In the genomic region with DNA sequence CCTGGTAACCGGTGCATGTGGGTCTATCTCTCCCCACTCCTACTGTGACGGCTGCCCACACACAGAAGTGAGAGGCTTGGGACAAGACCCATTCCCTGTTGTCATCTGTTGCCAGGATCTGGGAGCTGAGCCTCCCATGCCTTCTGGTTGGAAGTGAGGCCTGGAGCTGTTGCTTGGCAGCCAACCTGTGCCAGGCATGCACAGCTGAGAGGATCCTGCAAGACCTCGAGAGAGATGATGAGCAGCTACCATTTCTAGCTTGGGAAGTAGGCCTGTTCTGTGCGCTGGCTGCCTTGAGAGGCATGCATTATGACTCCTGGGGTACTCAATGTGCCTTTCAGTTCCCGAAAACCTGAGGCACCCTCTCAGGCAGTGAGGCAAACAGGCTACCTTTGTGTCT, we compare ENCODE assay signal across 23 mouse cellular contexts. TPM values are rescaled to one million over a fixed set of nuclear protein-coding genes. Genes with fewer than 3 reads are reported as not detected.
DNase-seq lines count a peak whose midpoint lies in the region; ATAC-seq and TF ChIP-seq lines count a peak whose summit lies in the region.
"Had no signal": no experiment of that assay in that cellular context is flagged by ENCODE, and none has a peak within 500 bp of the region (broad histone marks: within the 10 kb centered on the region; RNA-seq: fewer than 3 reads in every experiment).

No protein-coding gene starts in this region.

- no peaks in the 10 kb centered on the region for H3K27me3 ChIP-seq in heart, embryonic 10.5 days (ENCODE audit: insufficient read depth, poor library complexity, severe bottlenecking)
- no peaks in the 10 kb centered on the region for H3K27me3 ChIP-seq in heart, embryonic 12.5 days (replicated peaks)
- no peaks in the 10 kb centered on the region for H3K27me3 ChIP-seq in limb, embryonic 10.5 days (ENCODE audit: low read depth, poor library complexity, severe bottlenecking)
- H3K27me3 ChIP-seq: embryonic facial prominence, embryonic 15.5 days; limb, embryonic 12.5 days had no signal

- TF ChIP-seq POLR2A in olfactory bulb, adult 2 months (IDR thresholded peaks at IDR 0.05; ENCODE audit: insufficient read depth, low read depth, low read length) = no peak

- H3K9me3 ChIP-seq in heart, embryonic 10.5 days = no peaks in the 10 kb centered on the region
- H3K9me3 ChIP-seq in heart, embryonic 12.5 days (replicated peaks) = no peaks in the 10 kb centered on the region
- H3K9me3 ChIP-seq in limb, embryonic 10.5 days (replicated peaks) = no peaks in the 10 kb centered on the region
- H3K9me3 ChIP-seq: embryonic facial prominence, embryonic 15.5 days; heart, embryonic 13.5 days; limb, embryonic 12.5 days; liver, embryonic 12.5 days had no signal

- H3K9ac ChIP-seq in heart, embryonic 12.5 days = no peak overlapping the region
- H3K9ac ChIP-seq: embryonic facial prominence, embryonic 15.5 days; heart, embryonic 13.5 days; limb, embryonic 12.5 days; liver, embryonic 12.5 days had no signal

- no peak overlapping the region for H3K4me2 ChIP-seq in heart, embryonic 12.5 days
- H3K4me2 ChIP-seq: embryonic facial prominence, embryonic 15.5 days; heart, embryonic 13.5 days; limb, embryonic 12.5 days; liver, embryonic 12.5 days had no signal

- no peak for ATAC-seq in heart, embryonic 12.5 days (ENCODE audit: insufficient number of reproducible peaks, low FRiP score)
- ATAC-seq: liver, embryonic 12.5 days had no signal

- TF ChIP-seq CTCF in left cerebral cortex, adult 2 months (IDR thresholded peaks at IDR 0.05) = no peak
- TF ChIP-seq CTCF in olfactory bulb, adult 2 months (IDR thresholded peaks at IDR 0.05; ENCODE audit: insufficient read depth, low read depth, low read length) = no peak

- intact Hi-C loops in left cerebral cortex, adult 2 months (cut with DNase I) = loop anchor here (5.0 kb wide), 1 partner anchor 79 kb away; no protein-coding TSS in a partner anchor

- H3K4me1 ChIP-seq in heart, embryonic 10.5 days = peaks cover 27% of the 10 kb centered on the region
- peaks cover 32% of the 10 kb centered on the region for H3K4me1 ChIP-seq in heart, embryonic 12.5 days (replicated peaks)
- H3K4me1 ChIP-seq in olfactory bulb, adult 2 months (ENCODE audit: control insufficient read depth, insufficient read depth, low read length) = peaks cover 51% of the 10 kb centered on the region
- H3K4me1 ChIP-seq in limb, embryonic 10.5 days = peaks cover 35% of the 10 kb centered on the region

- 80% methylated on average over 5 of the region's 5 CpGs for WGBS in heart, embryonic 10.5 days
- 72% methylated on average over 5 of the region's 5 CpGs for WGBS in heart, embryonic 12.5 days
- WGBS in olfactory bulb, adult 2 months = 47% methylated on average over 5 of the region's 5 CpGs
- WGBS in limb, embryonic 10.5 days = 89% methylated on average over 5 of the region's 5 CpGs

- H3K36me3 ChIP-seq in heart, embryonic 10.5 days = no peaks in the 10 kb centered on the region
- H3K36me3 ChIP-seq in heart, embryonic 12.5 days = no peaks in the 10 kb centered on the region
- H3K36me3 ChIP-seq in limb, embryonic 10.5 days = no peaks in the 10 kb centered on the region
- H3K36me3 ChIP-seq: embryonic facial prominence, embryonic 15.5 days; heart, embryonic 13.5 days; limb, embryonic 12.5 days; liver, embryonic 12.5 days had no signal

- peak; percentile 55 to 68 for DNase-seq in cerebellum, postnatal 10 days
- DNase-seq in cerebellum, adult 8-10 months = no peak
- peak; percentile 67 for DNase-seq in heart, embryonic 10.5 days (ENCODE audit: low spot score)
- no peak for DNase-seq in left cerebral cortex, adult 2 months (ENCODE audit: extremely low spot score in 1 of 2, low spot score in 2 of 2)
- DNase-seq in left cerebral cortex, adult 8-10 months (ENCODE audit: low spot score in 2 of 2) = no peak
- no peak for DNase-seq in limb, embryonic 10.5 days (ENCODE audit: low spot score)
- DNase-seq: adrenal gland, adult 2 months; cerebellum, postnatal 25 days; gastrocnemius, adult 2 months; kidney, adult 2 months; kidney, postnatal 14 days; lung, adult 2 months; retina, postnatal 1 day; thymus, postnatal 14 days had no signal

- H3K27ac ChIP-seq in heart, embryonic 10.5 days = no peak overlapping the region
- H3K27ac ChIP-seq in heart, embryonic 12.5 days (ENCODE audit: poor library complexity, severe bottlenecking) = no peak overlapping the region
- peak overlapping the region; percentile 73 for H3K27ac ChIP-seq in left cerebral cortex, adult 2 months
- peak overlapping the region; percentile 65 for H3K27ac ChIP-seq in olfactory bulb, adult 2 months (ENCODE audit: insufficient read depth, low read depth, low read length)
- H3K27ac ChIP-seq in limb, embryonic 10.5 days = no peak overlapping the region
- H3K27ac ChIP-seq: embryonic facial prominence, embryonic 15.5 days; gastrocnemius, adult 2 months; heart, embryonic 13.5 days; limb, embryonic 12.5 days; liver, embryonic 12.5 days had no signal

- no peak overlapping the region for H3K4me3 ChIP-seq in heart, embryonic 10.5 days
- H3K4me3 ChIP-seq in heart, embryonic 12.5 days = no peak overlapping the region
- H3K4me3 ChIP-seq in left cerebral cortex, adult 2 months = no peak overlapping the region
- no peak overlapping the region for H3K4me3 ChIP-seq in olfactory bulb, adult 2 months (ENCODE audit: insufficient read depth, low read depth, low read length)
- no peak overlapping the region for H3K4me3 ChIP-seq in limb, embryonic 10.5 days
- H3K4me3 ChIP-seq: embryonic facial prominence, embryonic 15.5 days; gastrocnemius, adult 2 months; heart, embryonic 13.5 days; limb, embryonic 12.5 days; liver, embryonic 12.5 days; megakaryocyte, embryonic 14.5 days had no signal

RNA-seq across cellular contexts. Expression of gene 4933407L21Rik, which starts 2.9 kb away (rescaled TPM):
- not detected in 2 replicates for polyA plus RNA-seq in heart, embryonic 10.5 days (2016; fragmentation: Nextera tagmentation; extraction: Ambion mirVana)
- polyA plus RNA-seq in heart, embryonic 12.5 days (2016; fragmentation: Nextera tagmentation; extraction: Ambion mirVana) = 0.08 TPM in 1 of 2 replicates, not detected in the other
- total RNA-seq in left cerebral cortex, adult 2 months (2021) = 1 to 10 TPM; 5.5 to 7.2 TPM
- 1 to 10 TPM; 5.6 to 9.6 (median 6.3) TPM for total RNA-seq in left cerebral cortex, adult 8-10 months (2022)
- polyA plus RNA-seq in olfactory bulb, adult 2 months (2012; ENCODE audit: insufficient read depth, insufficient read length, low replicate concordance, missing spikeins) = not detected in 2 replicates
- polyA plus RNA-seq in limb, embryonic 10.5 days (2016; fragmentation: Nextera tagmentation; extraction: Ambion mirVana) = 0.13 TPM in 1 of 2 replicates, not detected in the other
- total RNA-seq: granulocyte monocyte progenitor cell, adult 5-6 weeks; heart, postnatal 25 days had no signal
- polyA plus RNA-seq: adrenal gland, adult 2 months; heart, embryonic 13.5 days; limb, embryonic 12.5 days; liver, embryonic 12.5 days; lung, adult 2 months had no signal

RNA-seq across cellular contexts. Expression of gene Gpr55, which starts 29.6 kb away (rescaled TPM):
- polyA plus RNA-seq in heart, embryonic 10.5 days (2016; fragmentation: Nextera tagmentation; extraction: Ambion mirVana) = 0.04 TPM in 1 of 2 replicates, not detected in the other
- 0.08 and 0.09 TPM in 2 replicates for polyA plus RNA-seq in heart, embryonic 12.5 days (2016; fragmentation: Nextera tagmentation; extraction: Ambion mirVana)
- under 1 TPM; 0.09 to 0.14 TPM for total RNA-seq in left cerebral cortex, adult 2 months (2021)
- under 1 TPM; 0.11 to 0.23 (median 0.21) TPM for total RNA-seq in left cerebral cortex, adult 8-10 months (2022)
- not detected in 2 replicates for polyA plus RNA-seq in olfactory bulb, adult 2 months (2012; ENCODE audit: insufficient read depth, insufficient read length, low replicate concordance, missing spikeins)
- not detected in 2 replicates for polyA plus RNA-seq in limb, embryonic 10.5 days (2016; fragmentation: Nextera tagmentation; extraction: Ambion mirVana)
- total RNA-seq: gastrocnemius, adult 2 months; granulocyte monocyte progenitor cell, adult 5-6 weeks; heart, postnatal 25 days had no signal
- polyA plus RNA-seq: kidney, adult 2 months; limb, embryonic 12.5 days; liver, embryonic 12.5 days had no signal

RNA-seq across cellular contexts. Expression of gene Itm2c, which starts 37.1 kb away (rescaled TPM):
- polyA plus RNA-seq in heart, embryonic 10.5 days (2016; fragmentation: Nextera tagmentation; extraction: Ambion mirVana) = 193 and 231 TPM in 2 replicates
- polyA plus RNA-seq in heart, embryonic 12.5 days (2016; fragmentation: Nextera tagmentation; extraction: Ambion mirVana) = 261 TPM in 2 replicates
- total RNA-seq in left cerebral cortex, adult 2 months (2021) = 100 to 1,000 TPM; 714 to 742 TPM
- total RNA-seq in left cerebral cortex, adult 8-10 months (2022) = 100 to 1,000 TPM; 764 to 823 (median 782) TPM
- polyA plus RNA-seq in olfactory bulb, adult 2 months (2012; ENCODE audit: insufficient read depth, insufficient read length, low replicate concordance, missing spikeins) = not detected in 2 replicates
- polyA plus RNA-seq in limb, embryonic 10.5 days (2016; fragmentation: Nextera tagmentation; extraction: Ambion mirVana) = 170 and 188 TPM in 2 replicates

Comparison
In these comparisons a context has a peak if more than half of its experiments do, and no peak if none do; other contexts are left out.
1. DNase-seq: peak in cerebellum, postnatal 10 days (2 of 2) and heart, embryonic 10.5 days (single experiment); none in cerebellum, adult 8-10 months (single experiment), left cerebral cortex, adult 2 months (0 of 2), left cerebral cortex, adult 8-10 months (0 of 2) and limb, embryonic 10.5 days (single experiment).
2. H3K27ac ChIP-seq: peak in left cerebral cortex, adult 2 months (single experiment) and olfactory bulb, adult 2 months (single experiment); none in heart, embryonic 10.5 days (single experiment), heart, embryonic 12.5 days (single experiment) and limb, embryonic 10.5 days (single experiment).